Mouse (Mus musculus): ENCODE measurements around the gene Gm3642. TPM values are rescaled to one million over a fixed set of nuclear protein-coding genes. Genes with fewer than 3 reads are reported as not detected.
"Not testable (repeated sequence)": the region's sequence is repeated elsewhere in the genome, so short reads cannot be mapped to it uniquely, and the experiment has no call there.

Gene Gm3642
- not detected in 2 replicates for polyA plus RNA-seq (2015; fragmentation: Nextera tagmentation; extraction: Ambion mirVana)

GRCm38 (mm10) chr14:6840211-6840610 is at the start of gene Gm3642:
TSS of gene Gm3642 (minus strand) at chr14:6840311.
- not testable (repeated sequence) for H3K9ac ChIP-seq (ENCODE audit: low read length); H3K9me3 ChIP-seq (ENCODE audit: control insufficient read depth, low read length); H3K4me2 ChIP-seq (replicated peaks; ENCODE audit: low read depth); ATAC-seq (ENCODE audit: low FRiP score, low TSS enrichment); H3K27ac ChIP-seq (replicated peaks); H3K4me3 ChIP-seq (ENCODE audit: low read depth, low read length); H3K27me3 ChIP-seq (ENCODE audit: control insufficient read depth, insufficient read depth, low read length); DNase-seq (ENCODE audit: low spot score); H3K4me1 ChIP-seq (replicated peaks; ENCODE audit: control insufficient read depth, insufficient read depth); H3K36me3 ChIP-seq (ENCODE audit: control insufficient read depth, insufficient read depth, low read length)
- no CpG with 5 or more reads among the region's 3 CpGs for WGBS

GRCm38 (mm10) chr14:6889521-6890012 is 49.5 kb upstream of the Gm3642 start, which contains the start of gene Gm3667:
TSS of gene Gm3667 (minus strand) at chr14:6889962.
- H3K4me2 ChIP-seq (replicated peaks; ENCODE audit: low read depth): peak within 1 kb of the TSS; percentile 45
- DNase-seq (ENCODE audit: low spot score): not testable (repeated sequence)

GRCm38 (mm10) chr14:6888811-6889210 is 48.7 kb upstream of the Gm3642 start:
- not testable (repeated sequence) for H3K9me3 ChIP-seq (ENCODE audit: control insufficient read depth, low read length); H3K4me2 ChIP-seq (replicated peaks; ENCODE audit: low read depth); H3K27ac ChIP-seq (replicated peaks); H3K9ac ChIP-seq (ENCODE audit: low read length); H3K27me3 ChIP-seq (ENCODE audit: control insufficient read depth, insufficient read depth, low read length); H3K4me3 ChIP-seq (ENCODE audit: low read depth, low read length); H3K4me1 ChIP-seq (replicated peaks; ENCODE audit: control insufficient read depth, insufficient read depth); DNase-seq (ENCODE audit: low spot score); ATAC-seq (ENCODE audit: low FRiP score, low TSS enrichment); H3K36me3 ChIP-seq (ENCODE audit: control insufficient read depth, insufficient read depth, low read length)
- 31% methylated on average over 2 of the region's 5 CpGs for WGBS

More at GRCm38 (mm10) chr14:6889521-6890012, 49.5 kb upstream of the Gm3642 start, which contains the start of gene Gm3667:
- H3K9ac ChIP-seq (ENCODE audit: low read length); H3K9me3 ChIP-seq (ENCODE audit: control insufficient read depth, low read length); ATAC-seq (ENCODE audit: low FRiP score, low TSS enrichment); H3K27me3 ChIP-seq (ENCODE audit: control insufficient read depth, insufficient read depth, low read length); H3K4me1 ChIP-seq (replicated peaks; ENCODE audit: control insufficient read depth, insufficient read depth); H3K27ac ChIP-seq (replicated peaks); H3K36me3 ChIP-seq (ENCODE audit: control insufficient read depth, insufficient read depth, low read length): not testable (repeated sequence)
- H3K4me3 ChIP-seq (ENCODE audit: low read depth, low read length): peak within 1 kb of the TSS; percentile 27; the same call in 1 of the 2 replicates
- WGBS: 0% methylated on average over 3 of the region's 43 CpGs

DNA sequence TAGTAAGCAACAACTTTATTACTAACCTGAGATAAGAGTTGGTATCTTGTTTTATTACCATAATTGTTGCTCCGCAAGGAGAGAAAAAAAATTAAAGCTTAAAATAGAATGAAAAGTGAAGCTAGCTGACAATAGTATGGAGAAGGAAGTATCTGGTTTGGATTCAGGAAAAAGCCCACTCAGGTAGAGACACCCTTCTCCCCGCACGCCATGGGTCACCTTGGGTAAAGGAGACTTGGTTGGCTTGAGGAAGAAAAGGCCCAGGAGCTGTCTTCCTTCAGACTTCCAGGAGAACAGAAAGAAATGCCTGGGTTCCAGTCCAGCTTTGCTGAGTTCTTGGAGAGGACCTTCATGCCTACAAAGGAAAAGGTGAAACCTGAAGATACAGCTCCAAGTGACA is 16.8 kb downstream of the Gm3642 start:
- not testable (repeated sequence) for H3K4me2 ChIP-seq (replicated peaks; ENCODE audit: low read depth); H3K9ac ChIP-seq (ENCODE audit: low read length); H3K9me3 ChIP-seq (ENCODE audit: control insufficient read depth, low read length); H3K4me1 ChIP-seq (replicated peaks; ENCODE audit: control insufficient read depth, insufficient read depth); H3K36me3 ChIP-seq (ENCODE audit: control insufficient read depth, insufficient read depth, low read length); H3K27me3 ChIP-seq (ENCODE audit: control insufficient read depth, insufficient read depth, low read length); H3K4me3 ChIP-seq (ENCODE audit: low read depth, low read length); ATAC-seq (ENCODE audit: low FRiP score, low TSS enrichment); H3K27ac ChIP-seq (replicated peaks); DNase-seq (ENCODE audit: low spot score)
- WGBS: 86% methylated on average over 3 of the region's 3 CpGs

Other genes starting within 250 kb of the Gm3642 start
- gene Gm3629, start 249.7 kb downstream of the Gm3642 start, polyA plus RNA-seq (2015; fragmentation: Nextera tagmentation; extraction: Ambion mirVana): 0.11 TPM in 1 of 2 replicates, not detected in the other
- not detected in 2 replicates for gene Gm3460, start 217.9 kb downstream of the Gm3642 start, polyA plus RNA-seq (2015; fragmentation: Nextera tagmentation; extraction: Ambion mirVana)
- gene Gm10251, start 156.1 kb downstream of the Gm3642 start, polyA plus RNA-seq (2015; fragmentation: Nextera tagmentation; extraction: Ambion mirVana): 0.06 TPM in 1 of 2 replicates, not detected in the other
- gene Gm8050, start 120.1 kb downstream of the Gm3642 start, polyA plus RNA-seq (2015; fragmentation: Nextera tagmentation; extraction: Ambion mirVana): not detected in 2 replicates
- gene Gm3636, start 98.0 kb downstream of the Gm3642 start, polyA plus RNA-seq (2015; fragmentation: Nextera tagmentation; extraction: Ambion mirVana): 1.2 and 1.4 TPM in 2 replicates
- gene Gm8362, start 65.9 kb downstream of the Gm3642 start, polyA plus RNA-seq (2015; fragmentation: Nextera tagmentation; extraction: Ambion mirVana): not detected in 2 replicates
- 0.36 and 0.42 TPM in 2 replicates for gene Gm3667, start 49.7 kb upstream of the Gm3642 start, polyA plus RNA-seq (2015; fragmentation: Nextera tagmentation; extraction: Ambion mirVana)
- not detected in 2 replicates for gene Gm6356, start 133.5 kb upstream of the Gm3642 start, polyA plus RNA-seq (2015; fragmentation: Nextera tagmentation; extraction: Ambion mirVana)
- gene Gm10406, start 187.1 kb upstream of the Gm3642 start, polyA plus RNA-seq (2015; fragmentation: Nextera tagmentation; extraction: Ambion mirVana): 0.27 and 0.44 TPM in 2 replicates
- not detected in 2 replicates for gene Gm3685, start 204.7 kb upstream of the Gm3642 start, polyA plus RNA-seq (2015; fragmentation: Nextera tagmentation; extraction: Ambion mirVana)